In the genomic region with DNA sequence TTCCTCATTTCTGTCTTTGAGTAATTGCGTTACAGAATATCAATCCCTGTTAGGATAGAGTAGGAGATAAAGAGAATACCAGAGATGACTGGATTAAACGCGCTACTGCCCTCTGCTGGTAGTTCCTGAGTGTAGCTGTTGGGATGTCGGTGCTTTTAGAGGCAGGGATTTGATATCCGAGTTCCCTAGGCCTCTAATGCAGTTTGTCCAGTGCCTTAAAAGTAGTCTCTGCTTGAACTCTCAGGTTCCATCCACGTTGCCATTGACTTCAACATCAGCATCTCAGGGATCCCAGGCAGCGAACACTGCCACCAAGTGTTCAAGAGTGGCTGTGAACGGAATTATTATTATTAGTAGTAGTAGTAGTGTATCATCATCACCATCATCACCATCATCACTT, we compare ENCODE assay signal across 8 mouse cellular contexts. TPM values are rescaled to one million over a fixed set of nuclear protein-coding genes. Genes with fewer than 3 reads are reported as not detected.
DNase-seq lines count a peak whose midpoint lies in the region; ATAC-seq and TF ChIP-seq lines count a peak whose summit lies in the region.

No protein-coding gene starts in this region.

- no peak overlapping the region for H3K9ac ChIP-seq in liver, embryonic 12.5 days
- H3K9ac ChIP-seq in kidney, postnatal 0 days (ENCODE audit: low read depth, low read length): no peak overlapping the region
- H3K9ac ChIP-seq in liver, adult 2 months (ENCODE audit: low read depth, low read length): no peak overlapping the region

- 21% methylated on average over 8 of the region's 8 CpGs for WGBS in liver, embryonic 12.5 days (ENCODE audit: insufficient replicate concordance)
- 20% methylated on average over 8 of the region's 8 CpGs for WGBS in cerebellum, adult 2 months
- WGBS in kidney, postnatal 0 days: 15% methylated on average over 8 of the region's 8 CpGs
- WGBS in liver, adult 2 months: 19% methylated on average over 8 of the region's 8 CpGs

- no peak overlapping the region for H3K4me3 ChIP-seq in liver, embryonic 12.5 days
- H3K4me3 ChIP-seq in cerebellum, adult 2 months (replicated peaks; ENCODE audit: insufficient read depth, low read depth, low read length): no peak overlapping the region
- no peak overlapping the region for H3K4me3 ChIP-seq in kidney, postnatal 0 days (replicated peaks; ENCODE audit: low read depth, low read length)
- H3K4me3 ChIP-seq in liver, adult 2 months (ENCODE audit: insufficient read depth, low read depth, low read length): no peak overlapping the region

- H3K4me1 ChIP-seq in liver, embryonic 12.5 days: no peaks in the 10 kb centered on the region
- no peaks in the 10 kb centered on the region for H3K4me1 ChIP-seq in cerebellum, adult 2 months (ENCODE audit: control insufficient read depth, insufficient read depth, low read length)
- H3K4me1 ChIP-seq in kidney, postnatal 0 days (replicated peaks; ENCODE audit: insufficient read depth, low read length): no peaks in the 10 kb centered on the region
- H3K4me1 ChIP-seq in liver, adult 2 months (ENCODE audit: control insufficient read depth, insufficient read depth, low read length): no peaks in the 10 kb centered on the region

- no peaks in the 10 kb centered on the region for H3K79me2 ChIP-seq in liver, adult 2 months (ENCODE audit: control insufficient read depth, insufficient read depth, low read length)

- H3K4me2 ChIP-seq in liver, embryonic 12.5 days: no peak overlapping the region
- H3K4me2 ChIP-seq in kidney, postnatal 0 days (ENCODE audit: low read length): no peak overlapping the region

- peak; percentile 71 for TF ChIP-seq CTCF in cerebellum, adult 2 months (IDR thresholded peaks at IDR 0.05; ENCODE audit: borderline replicate concordance, insufficient read depth, low read depth, low read length)
- peak; percentile 85 for TF ChIP-seq CTCF in kidney, postnatal 0 days (IDR thresholded peaks at IDR 0.05; ENCODE audit: low read depth)
- peak; percentile 57 for TF ChIP-seq CTCF in liver, adult 2 months (IDR thresholded peaks at IDR 0.05; ENCODE audit: low read depth, low read length)

- H3K27me3 ChIP-seq in liver, embryonic 12.5 days (replicated peaks): 0 out of 2 replicates have a peak, but pooled peaks cover 2% of the 10 kb centered on the region
- no peaks in the 10 kb centered on the region for H3K27me3 ChIP-seq in cerebellum, adult 2 months (ENCODE audit: control insufficient read depth, insufficient read depth, low read length)
- H3K27me3 ChIP-seq in kidney, postnatal 0 days (ENCODE audit: insufficient read depth, low read length): no peaks in the 10 kb centered on the region
- no peaks in the 10 kb centered on the region for H3K27me3 ChIP-seq in liver, adult 2 months (ENCODE audit: control insufficient read depth, insufficient read depth, low read length)

- H3K9me3 ChIP-seq in liver, embryonic 12.5 days (replicated peaks): no peaks in the 10 kb centered on the region
- H3K9me3 ChIP-seq in kidney, postnatal 0 days (replicated peaks; ENCODE audit: low read length): no peaks in the 10 kb centered on the region

- ATAC-seq in liver, embryonic 12.5 days: no peak
- ATAC-seq in kidney, postnatal 0 days (replicated peaks; ENCODE audit: low FRiP score, low read depth): no peak

- peak; percentile 69 for DNase-seq in liver
- DNase-seq in cerebellum, adult 2 months: peak; percentile 49 to 69
- DNase-seq in frontal cortex, adult 2 months (ENCODE audit: extremely low spot score in 1 of 2, low spot score in 1 of 2): peak; percentile 35 to 91
- DNase-seq in kidney, postnatal 0 days (ENCODE audit: low spot score): peak; percentile 90
- DNase-seq in liver, adult 2 months (ENCODE audit: extremely low read depth, low read depth, low spot score): peak; percentile 50
- DNase-seq in neural tube, embryonic 10.5 days (ENCODE audit: extremely low spot score, low spot score): peak; percentile 60
- peak; percentile 35 for DNase-seq in testis, postnatal 14 days (ENCODE audit: low spot score)

- H3K36me3 ChIP-seq in liver, embryonic 12.5 days: no peaks in the 10 kb centered on the region
- no peaks in the 10 kb centered on the region for H3K36me3 ChIP-seq in kidney, postnatal 0 days (ENCODE audit: insufficient read depth, low read length)
- no peaks in the 10 kb centered on the region for H3K36me3 ChIP-seq in liver, adult 2 months (ENCODE audit: control insufficient read depth, insufficient read depth, low read length)

- no peak overlapping the region for H3K27ac ChIP-seq in liver, embryonic 12.5 days
- H3K27ac ChIP-seq in cerebellum, adult 2 months (ENCODE audit: insufficient read depth, low read length): no peak overlapping the region
- no peak overlapping the region for H3K27ac ChIP-seq in kidney, postnatal 0 days
- no peak overlapping the region for H3K27ac ChIP-seq in liver, adult 2 months (replicated peaks; ENCODE audit: insufficient read depth, low read depth, low read length)

- TF ChIP-seq POLR2A in cerebellum, adult 2 months (IDR thresholded peaks at IDR 0.05; ENCODE audit: borderline replicate concordance, insufficient read depth, low read length): no peak
- TF ChIP-seq POLR2A in liver, adult 2 months (IDR thresholded peaks at IDR 0.05; ENCODE audit: extremely low read depth, insufficient read depth, low read length): no peak

RNA-seq across cellular contexts. Expression of a gene that starts 20.1 kb away (rescaled TPM):
- not detected in 2 replicates for polyA plus RNA-seq in liver, embryonic 12.5 days (2016; fragmentation: Nextera tagmentation; extraction: Ambion mirVana)
- polyA plus RNA-seq in cerebellum, adult 2 months (2012; rRNA removed): 1.3 and 1.7 TPM in 2 replicates
- 3.1 and 3.7 TPM in 2 replicates for polyA plus RNA-seq in frontal cortex, adult 2 months (2012; rRNA removed)
- not detected in 2 replicates for polyA plus RNA-seq in kidney, postnatal 0 days (2015; fragmentation: Nextera tagmentation; extraction: Ambion mirVana)
- not detected in 2 replicates for total RNA-seq in liver, adult 2 months (2014; rRNA removed)
- polyA plus RNA-seq in liver, adult 2 months (2012; rRNA removed): not detected in 2 replicates

RNA-seq across cellular contexts. Expression of a gene that starts 29.9 kb away (rescaled TPM):
- 0.04 and 0.10 TPM in 2 replicates for polyA plus RNA-seq in liver, embryonic 12.5 days (2016; fragmentation: Nextera tagmentation; extraction: Ambion mirVana)
- polyA plus RNA-seq in cerebellum, adult 2 months (2012; rRNA removed): 0.17 and 0.21 TPM in 2 replicates
- polyA plus RNA-seq in frontal cortex, adult 2 months (2012; rRNA removed): 0.84 and 1.3 TPM in 2 replicates
- 0.18 and 0.32 TPM in 2 replicates for polyA plus RNA-seq in kidney, postnatal 0 days (2015; fragmentation: Nextera tagmentation; extraction: Ambion mirVana)
- not detected in 2 replicates for total RNA-seq in liver, adult 2 months (2014; rRNA removed)
- not detected in 2 replicates for polyA plus RNA-seq in liver, adult 2 months (2012; rRNA removed)

RNA-seq across cellular contexts. Expression of a gene that starts 34.4 kb away (rescaled TPM):
- polyA plus RNA-seq in liver, embryonic 12.5 days (2016; fragmentation: Nextera tagmentation; extraction: Ambion mirVana): 593 and 604 TPM in 2 replicates
- 359 and 364 TPM in 2 replicates for polyA plus RNA-seq in cerebellum, adult 2 months (2012; rRNA removed)
- polyA plus RNA-seq in frontal cortex, adult 2 months (2012; rRNA removed): 259 and 293 TPM in 2 replicates
- polyA plus RNA-seq in kidney, postnatal 0 days (2015; fragmentation: Nextera tagmentation; extraction: Ambion mirVana): 1,132 and 1,318 TPM in 2 replicates
- total RNA-seq in liver, adult 2 months (2014; rRNA removed): 336 and 444 TPM in 2 replicates
- polyA plus RNA-seq in liver, adult 2 months (2012; rRNA removed): 23.8 and 26.3 TPM in 2 replicates

Comparison
In these comparisons a context has a peak if more than half of its experiments do, and no peak if none do; other contexts are left out.
1. DNase-seq: peak in every context shown above with its lines; median percentile 90 in kidney, postnatal 0 days; 69 in liver; 63 in frontal cortex, adult 2 months; 60 in neural tube, embryonic 10.5 days; 59 in cerebellum, adult 2 months; 50 in liver, adult 2 months; 35 in testis, postnatal 14 days.